Mouse (Mus musculus) stomach, postnatal 0 days (tissue): ENCODE results near the gene Sap30bp. TPM values are rescaled to one million over a fixed set of nuclear protein-coding genes. Genes with fewer than 3 reads are reported as not detected.

Source experiments
- ATAC-seq: fragments of 200-750 bp; cut with Nextera tagmentation; 2 replicates; pipeline ENCODE4 v1.8.0; 2017; ENCODE audit not compliant: low FRiP score, low TSS enrichment
- DNase-seq: peaks from one replicate; pipeline ENCODE4 v3.0.0-alpha.2; 2016; ENCODE audit warnings: low spot score
- H3K27ac ChIP-seq: fragments of 300-500 bp; sonication (generic); replicated peaks from 2 replicates; pipeline ENCODE4 v1.5.1; 2014; ENCODE audit warnings: mild to moderate bottlenecking, control low read depth
- H3K27me3 ChIP-seq: fragments of 300-500 bp; sonication (generic); 2 replicates; pipeline ENCODE4 v1.6.1; 2014; ENCODE audit warnings: low read length; ENCODE audit not compliant: control insufficient read depth, insufficient read depth
- H3K36me3 ChIP-seq: fragments of 300-500 bp; sonication (generic); 2 replicates; pipeline ENCODE4 v1.6.1; 2014; ENCODE audit warnings: low read length, mixed read lengths; ENCODE audit not compliant: control insufficient read depth, insufficient read depth
- H3K4me1 ChIP-seq: fragments of 300-500 bp; sonication (generic); replicated peaks from 2 replicates; pipeline ENCODE4 v1.6.1; 2014; ENCODE audit warnings: antibody characterized with exemption; ENCODE audit not compliant: control insufficient read depth, insufficient read depth
- H3K4me2 ChIP-seq: fragments of 300-500 bp; sonication (generic); replicated peaks from 2 replicates; pipeline ENCODE4 v1.6.1; 2014; ENCODE audit warnings: low read depth, mild to moderate bottlenecking, control low read depth, moderate library complexity
- H3K4me3 ChIP-seq: fragments of 300-500 bp; sonication (generic); 2 replicates; pipeline ENCODE4 v1.5.1; 2014; ENCODE audit warnings: low read depth, low read length, control low read depth
- H3K9ac ChIP-seq: fragments of 300-500 bp; sonication (generic); 2 replicates; pipeline ENCODE4 v1.6.1; 2014; ENCODE audit warnings: mild to moderate bottlenecking, low read length, control low read depth, mixed read lengths
- H3K9me3 ChIP-seq: fragments of 300-500 bp; sonication (generic); 2 replicates; pipeline ENCODE4 v1.6.1; 2016; ENCODE audit warnings: low read length; ENCODE audit not compliant: control insufficient read depth
- CTCF ChIP-seq: IDR thresholded peaks from 2 replicates; pipeline ENCODE4 v1.5.1; 2016; ENCODE audit warnings: antibody characterized with exemption, low read depth, mild to moderate bottlenecking, moderate library complexity
- EP300 ChIP-seq: optimal IDR thresholded peaks from 2 replicates; pipeline ENCODE3; 2016; ENCODE audit warnings: antibody characterized with exemption
- WGBS: fragments of 180-500 bp; shearing (Covaris S2); extraction: QIAGEN DNeasy Blood & Tissue Kit; methylation state at CpG from one replicate; pipeline ENCODE4 v1.1.7; 2014; 5-methylcytosine and 5-hydroxymethylcytosine counted together
- polyA plus RNA-seq: library from polyadenylated mRNA; unstranded; fragments of >200 nt; fragmentation: Nextera tagmentation; extraction: Ambion mirVana; gene quantifications from 2 replicates; pipeline ENCODE4 v1.2.1, GENCODE M21; 2015

The Sap30bp gene
- polyA plus RNA-seq, 1 experiment from 2014 or later: 23.6 TPM

GRCm38 (mm10) chr11:115955195-115955858 lies 22.2 kb downstream of the Sap30bp start:
- TF ChIP-seq EP300: no peak
- peak; percentile 28; the same call in 1 of the 2 replicates for TF ChIP-seq CTCF
- WGBS: 48% methylated on average over 10 of the region's 10 CpGs
- Histone ChIP-seq H3K36me3 (peaks cover 4% of the 10 kb centered on the region), H3K27me3 (no peaks in the 10 kb centered on the region), H3K4me2 (no peak overlapping the region), H3K27ac (peak overlapping the region; percentile 91), H3K9me3 (no peaks in the 10 kb centered on the region), H3K4me3 (no peak overlapping the region), H3K4me1 (0 out of 2 replicates have a peak, but pooled peaks cover 3% of the 10 kb centered on the region), H3K9ac (peak overlapping the region; percentile 31; the same call in 1 of the 2 replicates)
- peak; percentile 66 for ATAC-seq
- DNase-seq: peak; percentile 69

GRCm38 (mm10) chr11:115956453-115956852 lies 23.4 kb downstream of the Sap30bp start:
- H3K27me3 ChIP-seq: no peaks in the 10 kb centered on the region
- TF ChIP-seq CTCF (peak; percentile 21; the same call in 1 of the 2 replicates), EP300 (no peak)
- ATAC-seq: peak; percentile 22; the same call in 1 of the 2 replicates
- no peak overlapping the region for H3K4me2 ChIP-seq
- 0 out of 2 replicates have a peak, but pooled peaks cover 3% of the 10 kb centered on the region for H3K4me1 ChIP-seq
- WGBS: 31% methylated on average over 4 of the region's 4 CpGs
- H3K36me3 ChIP-seq: peaks cover 14% of the 10 kb centered on the region
- no peak overlapping the region for H3K4me3 ChIP-seq
- peak; percentile 38 for DNase-seq
- H3K9ac ChIP-seq: no peak overlapping the region
- peak overlapping the region; percentile 69 for H3K27ac ChIP-seq
- H3K9me3 ChIP-seq: no peaks in the 10 kb centered on the region

GRCm38 (mm10) chr11:115957971-115958370 lies 24.9 kb downstream of the Sap30bp start:
- no peak overlapping the region for H3K9ac ChIP-seq
- H3K4me1 ChIP-seq: 0 out of 2 replicates have a peak, but pooled peaks cover 3% of the 10 kb centered on the region
- H3K36me3 ChIP-seq: peaks cover 22% of the 10 kb centered on the region
- no peaks in the 10 kb centered on the region for H3K27me3 ChIP-seq
- H3K4me2 ChIP-seq: no peak overlapping the region
- TF ChIP-seq EP300 (no peak), CTCF (0 out of 2 replicates have a peak, but pooled peaks have one; percentile 2)
- DNase-seq (no peak), ATAC-seq (no peak)
- H3K4me3 ChIP-seq: no peak overlapping the region
- 44% methylated on average over 7 of the region's 7 CpGs for WGBS
- no peaks in the 10 kb centered on the region for H3K9me3 ChIP-seq
- H3K27ac ChIP-seq: peak overlapping the region; percentile 69

- ATAC-seq: no peak
- H3K36me3 ChIP-seq: peaks cover 23% of the 10 kb centered on the region
These were observed 25.9 kb downstream of the Sap30bp start for GRCm38 (mm10) chr11:115959018-115959417.

GRCm38 (mm10) chr11:115962651-115963412 lies 29.8 kb downstream of the Sap30bp start:
- Histone ChIP-seq H3K36me3 (peaks cover 31% of the 10 kb centered on the region), H3K4me2 (no peak overlapping the region), H3K27me3 (no peaks in the 10 kb centered on the region), H3K4me1 (no peaks in the 10 kb centered on the region), H3K9me3 (no peaks in the 10 kb centered on the region), H3K9ac (no peak overlapping the region), H3K27ac (no peak overlapping the region), H3K4me3 (no peak overlapping the region)
- ATAC-seq (no peak), DNase-seq (no peak)
- TF ChIP-seq CTCF (no peak), EP300 (no peak)
- WGBS: 94% methylated on average over 9 of the region's 9 CpGs

More at GRCm38 (mm10) chr11:115959018-115959417, 25.9 kb downstream of the Sap30bp start:
- H3K27me3 ChIP-seq: no peaks in the 10 kb centered on the region
- H3K4me3 ChIP-seq: no peak overlapping the region
- no peak overlapping the region for H3K9ac ChIP-seq
- DNase-seq: no peak
- 0 out of 2 replicates have a peak, but pooled peaks cover 3% of the 10 kb centered on the region for H3K4me1 ChIP-seq
- WGBS: 95% methylated on average over 9 of the region's 9 CpGs
- H3K27ac ChIP-seq: no peak overlapping the region
- no peaks in the 10 kb centered on the region for H3K9me3 ChIP-seq
- H3K4me2 ChIP-seq: no peak overlapping the region
- TF ChIP-seq CTCF (no peak), EP300 (no peak)
